Mouse (Mus musculus): ENCODE measurements around the gene Hoxd13. TPM values are rescaled to one million over a fixed set of nuclear protein-coding genes. Genes with fewer than 3 reads are reported as not detected.
A peak's percentile ranks its signal among the peaks of the same experiment; 100 is the strongest.

Hoxd13 gene
- polyA plus RNA-seq, 1 experiment from 2014 or later, result not detected

DNA sequence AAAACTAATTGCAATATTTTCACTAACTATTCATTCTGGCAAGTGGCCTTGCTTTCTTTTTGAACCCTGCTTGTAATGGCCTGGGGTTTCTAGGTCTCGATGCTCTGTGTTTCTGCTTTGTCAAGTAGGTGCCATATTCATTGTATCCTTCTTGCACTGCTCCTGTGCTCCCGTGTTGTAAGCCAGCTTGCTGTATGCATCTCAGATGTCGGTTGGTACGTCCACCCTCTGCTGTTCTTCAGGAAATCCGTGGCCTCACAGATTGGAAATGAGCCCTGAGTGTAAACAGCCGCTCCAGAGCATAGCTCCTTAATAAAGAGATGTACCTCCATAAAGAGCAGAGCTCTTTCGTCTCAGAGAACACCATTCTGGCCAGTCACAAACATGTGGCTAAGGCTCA is 39.5 kb downstream of the Hoxd13 start:
- peaks cover 99% of the 10 kb centered on the region for H3K27me3 ChIP-seq (replicated peaks)
- H3K9me3 ChIP-seq, result no peaks in the 10 kb centered on the region
- WGBS, result 11% methylated on average over 7 of the region's 7 CpGs

DNA sequence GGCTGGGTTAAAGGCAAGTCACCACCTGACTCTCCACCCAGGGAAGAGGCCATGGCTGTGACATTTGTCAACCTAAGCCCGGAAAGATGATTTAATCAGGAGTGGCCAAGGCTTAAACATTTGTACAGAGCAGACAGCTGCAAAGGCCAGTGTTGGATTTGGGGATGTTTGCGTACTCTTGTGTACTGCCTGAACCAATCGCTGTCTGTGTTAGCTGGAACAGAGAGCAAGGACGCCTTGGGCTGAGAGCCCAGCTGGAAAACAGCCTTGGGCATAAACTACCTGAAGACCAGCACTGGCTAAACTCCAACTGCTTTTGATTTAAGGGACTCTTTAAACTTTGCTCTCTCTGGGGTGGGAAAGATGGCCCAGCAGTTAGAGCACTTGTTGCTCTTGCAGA is 40.6 kb downstream of the Hoxd13 start:
- Histone ChIP-seq H3K4me1 (peaks cover 24% of the 10 kb centered on the region), H3K4me2 (no peak overlapping the region), H3K9me3 (no peaks in the 10 kb centered on the region), H3K9ac (no peak overlapping the region), H3K27ac (replicated peaks) (no peak overlapping the region), H3K4me3 (no peak overlapping the region), H3K27me3 (replicated peaks) (peaks cover 99% of the 10 kb centered on the region), H3K36me3 (no peaks in the 10 kb centered on the region)
- ATAC-seq (ENCODE audit: extremely low read depth, insufficient number of reproducible peaks, low FRiP score, low TSS enrichment), result no peak
- 12% methylated on average over 4 of the region's 4 CpGs for WGBS

More for the DNA sequence above, 39.5 kb downstream of the Hoxd13 start:
- Histone ChIP-seq H3K4me1 (peaks cover 24% of the 10 kb centered on the region), H3K4me2 (no peak overlapping the region), H3K36me3 (no peaks in the 10 kb centered on the region), H3K27ac (replicated peaks) (no peak overlapping the region), H3K9ac (no peak overlapping the region), H3K4me3 (no peak overlapping the region)
- ATAC-seq (ENCODE audit: extremely low read depth, insufficient number of reproducible peaks, low FRiP score, low TSS enrichment), result no peak

DNA sequence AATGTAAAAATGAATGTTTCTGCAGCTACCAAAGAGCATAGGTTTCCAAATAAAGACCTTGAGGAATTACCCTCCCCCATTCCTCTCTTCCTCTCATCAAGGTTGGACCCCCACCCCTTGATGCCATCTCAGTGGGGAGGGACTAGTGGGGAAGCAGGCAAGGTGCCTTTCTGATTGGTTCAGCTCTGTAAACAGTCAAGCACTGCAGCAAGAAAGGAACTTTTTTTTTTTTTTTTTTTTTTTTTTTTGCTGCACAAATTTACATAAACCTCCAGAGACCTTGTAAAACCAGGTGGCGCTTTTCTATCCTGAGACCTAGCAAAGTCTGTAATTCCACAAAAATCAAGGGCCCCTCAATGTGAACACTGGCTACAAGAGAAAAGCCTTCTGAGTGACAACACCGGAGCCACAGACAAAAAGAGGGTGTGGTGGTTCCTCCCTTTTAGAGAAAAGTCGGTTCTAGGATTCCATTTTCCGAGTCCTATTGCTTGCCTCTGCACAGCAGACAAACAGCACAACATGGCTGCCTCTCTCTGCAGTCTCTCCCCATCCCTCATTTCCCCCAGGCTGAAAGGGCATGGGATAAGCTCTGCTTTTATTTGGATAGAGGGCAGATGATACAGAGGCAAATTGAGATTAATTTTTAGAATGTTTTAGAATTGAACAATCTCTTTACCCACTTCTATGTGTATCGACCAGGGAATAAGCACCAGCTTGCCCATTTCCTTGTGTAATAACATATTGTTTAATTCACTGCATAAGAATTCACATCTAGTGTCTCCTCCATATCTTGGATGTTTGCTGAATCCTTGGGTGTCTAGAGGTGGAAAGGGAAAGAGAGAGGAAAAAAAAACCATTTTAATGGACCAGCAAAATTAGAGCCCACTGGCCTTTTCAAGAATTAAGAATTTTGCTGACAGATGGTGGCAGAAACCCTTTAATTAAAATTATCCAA is 41.6 kb downstream of the Hoxd13 start:
- no peak overlapping the region for H3K9ac ChIP-seq
- no peaks in the 10 kb centered on the region for H3K36me3 ChIP-seq
- H3K27me3 ChIP-seq (replicated peaks), result peaks cover 99% of the 10 kb centered on the region
- no peak overlapping the region for H3K4me2 ChIP-seq
- H3K27ac ChIP-seq (replicated peaks), result no peak overlapping the region
- H3K4me1 ChIP-seq, result peaks cover 21% of the 10 kb centered on the region
- H3K4me3 ChIP-seq, result no peak overlapping the region
- ATAC-seq (ENCODE audit: extremely low read depth, insufficient number of reproducible peaks, low FRiP score, low TSS enrichment), result no peak
- H3K9me3 ChIP-seq, result no peaks in the 10 kb centered on the region
- WGBS, result 7% methylated on average over 5 of the region's 5 CpGs

DNA sequence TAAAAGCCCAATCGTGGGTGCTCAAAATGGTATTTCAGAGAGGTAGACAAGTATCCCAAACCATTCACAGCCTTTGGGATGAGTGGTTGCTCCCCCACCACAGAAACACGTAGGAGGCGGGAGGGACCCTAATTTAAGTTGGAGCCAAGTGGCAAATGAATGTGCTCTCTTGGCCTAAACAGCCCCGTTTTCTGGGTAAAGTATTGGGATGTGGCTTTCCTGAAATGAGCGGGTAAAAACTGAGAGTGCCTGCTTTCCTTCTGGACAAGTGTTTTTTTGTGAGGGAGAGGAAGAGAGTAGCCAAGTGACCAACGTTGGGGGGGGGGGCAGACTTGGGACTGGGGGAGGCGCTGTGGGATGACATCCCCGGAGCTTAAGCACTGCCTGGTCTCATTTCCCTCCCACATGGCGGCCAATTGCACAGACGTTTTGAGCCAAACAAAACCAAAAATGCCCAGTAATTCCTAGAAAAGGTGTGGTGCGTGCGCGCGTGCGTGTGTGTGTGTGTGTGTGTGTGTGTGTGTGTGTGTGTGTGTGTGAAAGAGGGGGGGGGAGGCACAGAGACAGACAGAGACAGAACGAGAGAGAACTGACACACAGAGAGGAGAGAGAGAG is 42.9 kb downstream of the Hoxd13 start:
- H3K9ac ChIP-seq, result no peak overlapping the region
- peaks cover 99% of the 10 kb centered on the region for H3K27me3 ChIP-seq (replicated peaks)
- under 1% methylated on average over 16 of the region's 16 CpGs for WGBS
- H3K4me2 ChIP-seq, result peak overlapping the region; percentile 68; the same call in 1 of the 2 replicates
- H3K4me3 ChIP-seq, result no peak overlapping the region
- peaks cover 12% of the 10 kb centered on the region for H3K4me1 ChIP-seq
- H3K27ac ChIP-seq (replicated peaks), result no peak overlapping the region
- ATAC-seq (ENCODE audit: extremely low read depth, insufficient number of reproducible peaks, low FRiP score, low TSS enrichment), result no peak
- no peaks in the 10 kb centered on the region for H3K9me3 ChIP-seq
- no peaks in the 10 kb centered on the region for H3K36me3 ChIP-seq

DNA sequence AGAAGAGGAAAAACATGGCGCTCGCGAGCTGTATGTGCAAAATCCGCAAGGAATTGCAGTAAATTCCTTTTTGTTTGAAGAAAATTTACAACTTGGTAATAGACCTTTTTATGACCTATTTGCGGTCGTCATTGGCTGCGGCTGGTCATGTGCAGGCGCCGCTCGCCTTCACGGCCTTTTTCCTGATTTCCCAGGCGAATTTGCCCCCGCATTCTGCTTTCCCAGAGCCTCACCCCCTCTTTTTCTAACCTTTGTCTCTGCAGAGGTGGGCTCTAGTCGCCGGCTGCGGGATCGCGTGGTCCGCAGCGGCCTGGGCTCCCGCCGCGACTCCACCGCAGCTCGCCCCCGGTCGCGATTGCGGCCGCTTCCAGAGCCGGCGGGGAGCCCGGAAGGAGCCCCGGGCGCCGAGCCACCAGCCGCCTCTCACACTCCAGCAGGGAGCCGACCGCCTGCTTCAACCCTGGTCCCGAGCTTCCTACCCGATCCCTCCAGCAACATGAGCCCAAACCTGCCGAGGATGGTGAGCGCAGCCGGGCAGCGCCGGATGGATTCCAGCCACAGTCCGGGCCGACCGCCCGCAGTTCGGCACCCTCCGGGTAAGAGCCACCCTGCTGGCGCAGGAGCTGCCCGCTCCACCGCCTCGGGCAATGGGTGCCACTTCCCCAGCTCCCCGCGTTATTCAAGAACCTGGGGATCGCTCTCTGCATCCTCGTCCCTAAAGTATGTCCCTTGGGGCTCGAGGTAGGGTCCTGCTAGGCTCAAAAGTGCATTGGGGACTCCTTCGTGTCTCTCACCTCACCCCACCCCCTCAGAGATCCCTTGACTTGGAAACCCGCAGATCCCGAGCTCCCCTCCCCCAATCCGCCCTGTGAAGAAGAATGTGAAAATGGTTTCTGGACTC is 43.9 kb downstream of the Hoxd13 start, which contains the start of the genes Hoxd3 and Hoxd4:
TSS of gene Hoxd3 (plus strand) at position 207 of the 901 bp plus-strand sequence.
TSS of gene Hoxd4 (plus strand) at position 209 of the 901 bp plus-strand sequence.
- Histone ChIP-seq H3K27ac (replicated peaks) (no peak within 1 kb of the TSS), H3K9me3 (no peaks in the 10 kb centered on the region)
- WGBS, result under 1% methylated on average over 65 of the region's 65 CpGs

DNA sequence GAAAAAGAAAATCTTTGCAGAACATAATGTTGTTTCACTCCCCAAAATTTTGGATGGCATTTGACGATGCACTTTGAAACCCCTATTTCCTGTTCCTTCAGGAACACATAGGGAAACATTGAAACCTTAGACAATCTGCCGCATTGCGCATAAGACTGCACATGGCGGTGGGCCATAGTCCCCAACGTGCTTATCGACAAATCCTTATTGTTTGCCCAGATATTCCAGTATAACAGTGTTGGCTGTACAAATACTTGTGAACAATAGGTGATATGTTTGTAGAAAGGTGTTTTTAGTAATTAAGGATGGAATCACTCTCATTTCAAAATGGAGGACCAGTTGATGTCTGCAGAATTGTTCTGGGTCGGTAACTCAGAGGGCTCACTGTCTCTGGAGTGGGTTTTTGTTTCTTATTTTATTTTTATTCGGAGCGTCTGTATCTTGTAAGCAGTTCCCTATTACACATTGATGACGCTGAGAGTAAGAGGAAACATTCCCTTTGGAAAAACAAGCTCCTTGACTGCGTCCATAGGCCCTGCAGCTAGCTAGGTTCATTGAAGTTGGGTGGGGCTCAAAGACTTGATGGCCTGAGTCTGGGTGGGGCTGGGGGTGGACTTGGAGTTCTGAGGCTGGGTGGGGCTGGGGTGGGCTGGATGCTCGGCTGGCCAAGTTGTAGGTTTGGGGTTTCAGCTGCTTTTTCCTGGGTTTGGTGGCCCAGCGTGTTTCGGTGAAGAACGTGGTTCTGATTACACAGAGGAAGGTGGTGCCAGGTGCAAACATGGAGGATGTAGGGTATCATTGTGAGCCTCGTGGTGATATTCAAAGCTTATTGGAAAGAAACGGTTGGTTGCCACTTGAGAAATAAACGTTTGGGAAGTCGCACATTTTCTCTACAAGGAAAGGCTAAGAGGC is 45.4 kb downstream of the Hoxd13 start:
- H3K4me2 ChIP-seq, result no peak overlapping the region
- H3K9me3 ChIP-seq, result no peaks in the 10 kb centered on the region
- no peaks in the 10 kb centered on the region for H3K36me3 ChIP-seq
- H3K27me3 ChIP-seq (replicated peaks), result peaks cover 100% of the 10 kb centered on the region
- WGBS, result 6% methylated on average over 19 of the region's 19 CpGs
- no peak for ATAC-seq (ENCODE audit: extremely low read depth, insufficient number of reproducible peaks, low FRiP score, low TSS enrichment)
- H3K27ac ChIP-seq (replicated peaks), result no peak overlapping the region
- H3K9ac ChIP-seq, result no peak overlapping the region
- H3K4me3 ChIP-seq, result no peak overlapping the region
- H3K4me1 ChIP-seq, result peaks cover 13% of the 10 kb centered on the region

More for the DNA sequence above, 43.9 kb downstream of the Hoxd13 start, which contains the start of the genes Hoxd3 and Hoxd4:
- peak within 1 kb of the TSS; percentile 68 for H3K4me2 ChIP-seq
- peak within 1 kb of the TSS; percentile 49 for H3K4me3 ChIP-seq
- H3K4me1 ChIP-seq, result peaks cover 13% of the 10 kb centered on the region
- H3K27me3 ChIP-seq (replicated peaks), result peaks cover 99% of the 10 kb centered on the region
- H3K9ac ChIP-seq, result peak within 1 kb of the TSS; percentile 35; the same call in 1 of the 2 replicates
- no peak for ATAC-seq (ENCODE audit: extremely low read depth, insufficient number of reproducible peaks, low FRiP score, low TSS enrichment)
- H3K36me3 ChIP-seq, result no peaks in the 10 kb centered on the region

DNA sequence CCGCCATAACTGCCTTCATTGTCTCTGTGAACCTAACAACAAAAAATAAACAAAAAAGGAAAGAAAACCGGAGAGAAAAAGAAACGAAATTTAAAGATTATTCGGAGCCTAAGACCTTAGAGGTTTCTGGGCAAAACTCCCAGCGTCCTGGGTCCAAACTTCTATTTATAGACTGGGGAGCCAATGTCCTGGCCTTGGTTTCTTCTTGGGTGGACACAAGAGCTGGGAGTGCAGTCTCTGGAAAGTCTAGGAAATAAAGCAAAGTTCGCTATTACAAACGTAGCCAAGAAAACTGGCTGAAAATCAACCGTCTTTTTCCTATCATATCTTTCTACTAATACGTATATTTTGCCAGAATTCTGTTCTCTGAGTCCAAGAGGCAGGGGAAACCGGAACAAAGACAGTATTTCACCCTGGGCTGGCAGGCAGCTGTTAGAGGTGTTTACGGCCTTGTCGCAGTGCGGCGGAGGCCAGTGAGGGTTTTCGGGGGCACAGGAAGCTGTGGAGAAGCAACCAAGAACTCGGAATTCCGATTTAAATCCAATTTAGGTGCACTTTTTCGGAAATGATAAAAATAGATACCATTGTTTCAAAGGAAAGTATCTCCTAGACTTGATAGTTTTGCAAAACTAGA is 46.2 kb downstream of the Hoxd13 start:
- H3K9me3 ChIP-seq, result no peaks in the 10 kb centered on the region
- H3K27ac ChIP-seq (replicated peaks), result no peak overlapping the region
- 6% methylated on average over 18 of the region's 18 CpGs for WGBS
- H3K9ac ChIP-seq, result no peak overlapping the region
- H3K36me3 ChIP-seq, result no peaks in the 10 kb centered on the region
- H3K4me1 ChIP-seq, result peaks cover 13% of the 10 kb centered on the region
- H3K27me3 ChIP-seq (replicated peaks), result peaks cover 100% of the 10 kb centered on the region
- no peak overlapping the region for H3K4me2 ChIP-seq
- no peak for ATAC-seq (ENCODE audit: extremely low read depth, insufficient number of reproducible peaks, low FRiP score, low TSS enrichment)
- H3K4me3 ChIP-seq, result no peak overlapping the region

DNA sequence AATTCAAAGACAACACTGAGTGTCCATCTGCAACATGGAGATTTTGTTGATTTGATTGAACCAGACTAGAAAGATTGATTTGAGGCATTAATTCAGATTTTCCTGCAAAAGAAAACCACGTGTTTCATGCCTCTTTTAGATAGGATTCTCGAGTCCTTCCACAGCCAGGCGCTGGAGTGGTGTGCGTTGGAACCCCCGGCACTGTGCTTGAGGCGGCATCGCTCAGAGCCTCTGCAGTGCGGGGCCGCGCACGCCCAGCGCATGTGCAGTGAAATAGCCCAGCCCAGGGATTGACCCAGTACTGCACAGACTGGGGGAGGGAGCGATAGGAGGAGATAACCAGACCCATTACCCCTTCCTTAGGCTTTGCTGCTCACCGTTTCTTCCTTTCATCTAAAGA is 46.8 kb downstream of the Hoxd13 start:
- H3K27ac ChIP-seq (replicated peaks), result no peak overlapping the region
- H3K4me1 ChIP-seq, result peaks cover 13% of the 10 kb centered on the region
- H3K9ac ChIP-seq, result no peak overlapping the region
- no peak overlapping the region for H3K4me3 ChIP-seq
- 1% methylated on average over 14 of the region's 14 CpGs for WGBS
- no peaks in the 10 kb centered on the region for H3K36me3 ChIP-seq
- no peak for ATAC-seq (ENCODE audit: extremely low read depth, insufficient number of reproducible peaks, low FRiP score, low TSS enrichment)
- H3K9me3 ChIP-seq, result no peaks in the 10 kb centered on the region
- H3K4me2 ChIP-seq, result 0 out of 2 replicates have a peak overlapping the region, but pooled peaks have one; percentile 8
- peaks cover 100% of the 10 kb centered on the region for H3K27me3 ChIP-seq (replicated peaks)

DNA sequence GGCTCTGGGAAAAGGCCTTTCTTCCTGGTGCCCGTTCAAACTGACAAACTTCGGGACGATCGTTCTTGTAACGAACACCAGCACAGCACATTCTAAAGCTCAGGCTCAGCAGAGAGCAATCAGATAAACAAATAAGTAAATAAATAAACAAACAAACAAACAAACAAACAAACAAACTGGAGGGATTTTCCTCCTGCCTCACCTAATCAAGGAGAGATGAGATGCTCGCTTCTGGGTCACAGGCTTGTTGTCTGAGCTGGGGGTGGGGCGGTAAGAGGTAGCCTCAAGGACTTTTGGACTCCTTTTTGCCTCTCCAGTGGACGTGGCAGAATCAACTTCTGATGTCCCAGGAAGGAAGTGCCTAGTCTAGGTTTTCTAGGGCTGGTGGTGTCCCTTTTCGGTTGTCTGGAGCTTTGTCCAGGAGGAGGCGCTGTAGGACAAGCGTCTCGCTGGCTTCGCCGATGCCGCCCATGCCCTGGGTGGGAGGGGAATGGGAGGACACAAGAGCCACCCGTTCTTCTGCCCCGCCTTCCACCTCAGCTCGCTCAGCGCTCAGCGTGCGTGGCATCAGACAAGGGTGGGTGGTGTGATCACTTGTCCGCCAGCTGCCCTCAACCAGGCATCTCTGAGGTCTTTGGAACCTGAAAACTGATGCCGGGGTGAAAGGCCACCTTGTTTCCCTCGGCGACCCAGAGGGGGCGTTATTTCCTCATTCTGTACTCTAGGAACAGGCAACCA is 47.6 kb downstream of the Hoxd13 start:
- Histone ChIP-seq H3K4me1 (peaks cover 13% of the 10 kb centered on the region), H3K27ac (replicated peaks) (no peak overlapping the region), H3K9me3 (no peaks in the 10 kb centered on the region), H3K27me3 (replicated peaks) (peaks cover 100% of the 10 kb centered on the region), H3K36me3 (no peaks in the 10 kb centered on the region), H3K9ac (0 out of 2 replicates have a peak overlapping the region, but pooled peaks have one; percentile 33), H3K4me3 (peak overlapping the region; percentile 45), H3K4me2 (peak overlapping the region; percentile 64)
- 3% methylated on average over 26 of the region's 26 CpGs for WGBS
- ATAC-seq (ENCODE audit: extremely low read depth, insufficient number of reproducible peaks, low FRiP score, low TSS enrichment), result 0 out of 2 replicates have a peak, but pooled peaks have one; percentile 31

Data from heart, embryonic 13.5 days (tissue).